Mouse (Mus musculus): ENCODE results near the gene Tbc1d12.

Tbc1d12 gene

GRCm38 (mm10) chr19:38913786-38914185 lies 77.4 kb downstream of the Tbc1d12 start:
- in situ Hi-C loops (cut with MboI): no loop called here

GRCm38 (mm10) chr19:38914926-38915325 lies 78.5 kb downstream of the Tbc1d12 start:
- in situ Hi-C loops (cut with MboI): no loop called here

- in situ Hi-C loops (cut with MboI): no loop called here
Observed at GRCm38 (mm10) chr19:38915677-38916076, 79.3 kb downstream of the Tbc1d12 start.

- in situ Hi-C loops (cut with MboI): no loop called here
Observed at GRCm38 (mm10) chr19:38928481-38929158, 92.2 kb downstream of the Tbc1d12 start.

- in situ Hi-C loops (cut with MboI): no loop called here
Observed at GRCm38 (mm10) chr19:38929471-38930251, 93.3 kb downstream of the Tbc1d12 start.

GRCm38 (mm10) chr19:38930252-38930787 lies 93.9 kb downstream of the Tbc1d12 start:
- in situ Hi-C loops (cut with MboI): no loop called here

- in situ Hi-C loops (cut with MboI): no loop called here
Observed at GRCm38 (mm10) chr19:38930788-38931565, 94.6 kb downstream of the Tbc1d12 start, which contains the start of gene Hells. Hells (plus strand) TSS chr19:38930915.

GRCm38 (mm10) chr19:38931566-38931890 lies 95.1 kb downstream of the Tbc1d12 start:
- in situ Hi-C loops (cut with MboI): no loop called here

GRCm38 (mm10) chr19:38944590-38945307 lies 108.4 kb downstream of the Tbc1d12 start:
- in situ Hi-C loops (cut with MboI): no loop called here
